Mouse (Mus musculus) T-helper 1 cell (primary cell): ENCODE data around the gene Nr6a1.

Source experiments
- in situ Hi-C: fragments of 300-600 bp; cut with MboI, MseI; formaldehyde crosslinking; loops from one replicate; pipeline ENCODE4 v1.15.1; 2025; ENCODE audit warnings: high pct_unique_total_duplicates

Nr6a1 gene

DNA sequence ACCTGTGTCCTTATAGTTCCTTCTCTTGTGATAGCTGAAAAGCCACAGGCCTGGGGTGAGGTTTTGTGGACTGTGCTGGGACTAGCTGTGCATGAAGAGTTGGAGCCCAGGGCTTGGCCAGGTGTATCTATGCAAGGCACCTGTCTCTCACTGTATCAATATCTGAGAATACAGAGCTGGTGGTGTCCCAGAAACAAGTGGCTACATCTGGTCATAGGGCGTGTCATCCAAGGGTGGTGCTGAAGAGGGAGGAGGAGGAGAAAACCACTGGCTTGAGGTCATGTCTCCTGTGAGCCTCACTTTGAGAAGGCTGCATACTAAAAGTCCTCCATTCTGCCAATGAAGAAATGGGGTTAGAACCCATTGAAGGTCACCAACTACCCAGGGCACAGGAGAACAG is 10.5 kb upstream of the Nr6a1 start:
- in situ Hi-C loops, result loop anchor here (10.0 to 25.0 kb wide), 2 partner anchors 127 to 1501 kb away; partner anchors contain the start of genes Golga1, Rabgap1, Zbtb26 and Zbtb6

DNA sequence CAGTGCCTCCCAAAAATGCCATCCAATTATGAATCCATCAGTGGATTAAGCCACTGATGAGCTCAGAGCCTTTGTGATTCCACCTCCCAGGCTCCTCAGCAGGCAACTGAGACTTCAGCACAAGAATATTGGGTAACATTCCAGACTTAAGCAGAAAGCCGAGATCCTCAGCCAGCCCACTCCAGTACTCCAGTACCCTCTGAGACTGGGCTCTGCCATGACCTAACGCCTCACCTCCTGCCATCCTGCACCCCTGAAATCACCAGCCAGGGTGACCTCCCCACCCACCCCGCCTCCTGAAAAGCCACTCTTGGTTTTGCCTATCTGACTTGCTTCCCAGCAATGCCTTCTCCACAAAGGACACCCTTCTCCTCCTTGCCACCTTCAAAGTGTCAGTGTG is 9.9 kb upstream of the Nr6a1 start:
- in situ Hi-C loops, result loop anchor here (10.0 to 25.0 kb wide), 2 partner anchors 127 to 1500 kb away; partner anchors contain the start of genes Golga1, Rabgap1, Zbtb26 and Zbtb6

DNA sequence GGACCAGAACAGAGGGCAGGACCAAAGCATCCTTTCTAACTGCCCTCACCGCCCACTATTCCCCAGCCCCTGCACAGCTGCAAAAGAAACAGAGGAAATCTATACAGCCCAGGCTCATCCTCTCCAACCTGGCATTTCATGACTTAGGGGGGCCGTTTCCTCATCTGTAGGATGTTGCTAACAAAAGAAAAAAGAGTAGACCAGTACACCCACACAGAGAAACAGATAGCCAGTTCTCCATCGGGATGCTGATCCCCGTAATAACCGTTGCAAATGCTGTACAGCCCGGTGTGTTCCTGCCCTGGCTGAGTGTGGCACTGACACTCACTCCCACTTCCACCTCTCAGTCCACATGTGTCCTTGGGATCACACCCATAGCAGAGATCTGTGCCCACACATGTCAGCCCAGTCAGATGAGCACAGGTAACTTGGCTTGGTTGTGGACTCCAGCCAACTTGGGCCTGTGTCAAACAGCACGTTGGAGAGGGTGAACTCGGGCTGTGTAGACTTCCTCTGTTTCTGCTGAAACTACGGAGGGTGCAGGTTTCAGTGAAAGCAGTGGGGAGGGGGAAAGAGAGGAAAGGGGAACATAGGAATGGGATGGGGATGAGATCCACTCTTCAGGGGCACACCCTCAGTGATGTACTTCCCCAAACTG is 9.4 kb upstream of the Nr6a1 start:
- in situ Hi-C loops, result loop anchor here (10.0 to 25.0 kb wide), 2 partner anchors 128 to 1500 kb away; partner anchors contain the start of genes Golga1, Rabgap1, Zbtb26 and Zbtb6

DNA sequence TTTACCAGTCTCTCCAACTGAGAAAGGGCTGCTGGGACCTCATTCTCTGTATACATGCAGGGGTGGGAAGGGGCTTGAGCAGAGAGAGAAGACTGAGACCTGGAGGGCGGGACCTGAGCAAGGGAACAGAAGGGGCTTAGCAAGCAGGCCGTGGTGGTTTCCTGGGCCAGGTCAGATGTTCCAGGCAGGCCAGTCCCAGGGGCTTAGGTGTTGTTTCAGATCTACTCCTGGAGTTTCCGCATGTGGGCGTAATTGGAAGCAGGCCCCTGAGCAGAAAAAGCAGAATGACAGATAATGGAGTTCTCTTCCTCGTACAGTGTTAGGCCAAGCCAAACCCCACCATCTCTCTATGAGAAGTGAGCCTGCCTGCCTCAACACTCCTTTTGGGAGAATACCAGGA is 7.4 kb upstream of the Nr6a1 start:
- in situ Hi-C loops, result loop anchor here (5.0 to 25.0 kb wide), 3 partner anchors 62 to 1498 kb away; partner anchors contain the start of genes Golga1, Rabgap1, Wdr38 and Zbtb26

DNA sequence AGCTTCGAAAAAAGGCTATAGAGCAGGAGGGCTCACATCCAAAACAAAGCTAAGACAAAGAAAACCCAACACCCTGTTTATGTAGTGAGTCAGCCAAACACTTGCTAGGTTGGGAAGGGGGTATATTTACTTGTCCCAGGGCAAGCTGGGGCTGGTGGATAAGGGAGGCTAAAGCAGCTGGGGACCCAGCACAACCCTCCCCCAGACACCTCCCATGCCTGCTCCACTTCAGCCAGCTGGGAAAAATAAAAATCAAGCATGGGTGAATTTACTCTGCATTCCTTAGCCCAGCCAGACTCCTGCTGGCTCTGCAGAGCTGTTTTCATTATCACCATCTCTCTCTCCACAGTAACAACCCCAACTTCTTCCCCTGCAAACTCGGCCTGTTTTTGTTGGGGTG is 6.4 kb upstream of the Nr6a1 start:
- in situ Hi-C loops, result loop anchor here (5.0 to 25.0 kb wide), 3 partner anchors 63 to 1497 kb away; partner anchors contain the start of genes Golga1, Rabgap1, Wdr38 and Zbtb26

DNA sequence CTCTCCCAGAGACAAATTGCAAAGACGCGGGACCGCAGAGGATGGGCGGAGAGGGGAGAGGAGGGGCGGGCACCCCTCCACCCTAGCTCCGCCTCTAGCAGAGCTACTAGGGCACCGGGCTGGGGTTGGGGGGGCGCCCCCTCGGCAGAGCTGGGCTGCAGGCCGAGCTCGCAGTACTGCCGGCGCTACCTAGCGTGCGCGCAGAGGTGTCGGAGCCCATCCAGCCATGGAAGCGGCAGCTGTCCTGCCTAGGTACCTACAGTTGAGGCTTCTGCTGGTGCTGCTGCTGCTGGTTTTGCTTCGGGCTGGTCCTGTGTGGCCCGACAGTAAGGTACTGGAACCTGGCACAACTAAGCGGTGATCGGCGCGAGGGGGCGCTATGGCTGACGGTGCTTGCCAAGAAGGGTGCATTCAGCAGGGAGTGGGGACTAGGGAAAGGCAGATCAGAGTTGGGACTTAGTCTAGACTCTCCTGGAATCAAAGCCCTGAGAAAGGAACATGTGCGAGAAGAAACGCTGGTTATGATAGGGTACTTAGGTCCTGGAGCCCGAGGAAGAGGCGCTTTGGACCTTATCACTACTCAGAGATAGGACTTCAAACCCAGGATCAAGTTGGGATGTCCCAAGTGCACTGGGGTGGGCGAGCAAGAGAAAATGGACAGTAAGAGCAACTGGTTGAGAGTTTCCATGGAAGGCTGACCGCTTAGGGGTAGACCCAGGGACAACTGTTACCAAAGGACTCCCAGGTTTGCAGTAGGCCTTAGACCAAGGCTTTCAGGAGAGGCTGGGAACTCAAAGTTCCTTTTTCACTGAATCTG is 4.6 kb upstream of the Nr6a1 start, which contains the start of gene Olfml2a:
Olfml2a (plus strand) TSS at position 128 of the 817 bp plus-strand sequence.
- in situ Hi-C loops, result loop anchor here (5.0 to 25.0 kb wide), 3 partner anchors 65 to 1495 kb away; partner anchors contain the start of genes Golga1, Rabgap1, Wdr38 and Zbtb26

DNA sequence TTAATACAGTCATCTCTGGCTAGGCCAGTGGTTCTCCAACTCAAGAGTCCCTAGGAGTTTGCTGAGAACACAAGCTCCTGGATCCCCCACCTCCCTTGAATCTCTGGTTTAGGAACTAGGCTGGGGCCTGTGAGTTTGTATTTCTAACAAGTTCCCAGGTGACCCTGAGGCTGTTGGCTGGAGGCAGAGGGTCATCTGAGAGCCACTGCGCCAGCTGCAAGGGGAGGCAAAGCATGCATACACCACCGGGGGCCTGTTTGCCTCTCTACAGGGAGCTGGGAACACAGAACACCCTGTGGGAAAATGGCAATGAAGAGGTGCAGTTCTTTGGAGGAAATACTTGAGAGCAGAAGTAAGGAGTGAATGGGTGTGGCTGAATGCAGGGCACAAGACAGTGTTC is 2.8 kb upstream of the Nr6a1 start:
- in situ Hi-C loops, result loop anchor here (5.0 to 25.0 kb wide), 3 partner anchors 67 to 1493 kb away; partner anchors contain the start of genes Golga1, Rabgap1, Wdr38 and Zbtb26

DNA sequence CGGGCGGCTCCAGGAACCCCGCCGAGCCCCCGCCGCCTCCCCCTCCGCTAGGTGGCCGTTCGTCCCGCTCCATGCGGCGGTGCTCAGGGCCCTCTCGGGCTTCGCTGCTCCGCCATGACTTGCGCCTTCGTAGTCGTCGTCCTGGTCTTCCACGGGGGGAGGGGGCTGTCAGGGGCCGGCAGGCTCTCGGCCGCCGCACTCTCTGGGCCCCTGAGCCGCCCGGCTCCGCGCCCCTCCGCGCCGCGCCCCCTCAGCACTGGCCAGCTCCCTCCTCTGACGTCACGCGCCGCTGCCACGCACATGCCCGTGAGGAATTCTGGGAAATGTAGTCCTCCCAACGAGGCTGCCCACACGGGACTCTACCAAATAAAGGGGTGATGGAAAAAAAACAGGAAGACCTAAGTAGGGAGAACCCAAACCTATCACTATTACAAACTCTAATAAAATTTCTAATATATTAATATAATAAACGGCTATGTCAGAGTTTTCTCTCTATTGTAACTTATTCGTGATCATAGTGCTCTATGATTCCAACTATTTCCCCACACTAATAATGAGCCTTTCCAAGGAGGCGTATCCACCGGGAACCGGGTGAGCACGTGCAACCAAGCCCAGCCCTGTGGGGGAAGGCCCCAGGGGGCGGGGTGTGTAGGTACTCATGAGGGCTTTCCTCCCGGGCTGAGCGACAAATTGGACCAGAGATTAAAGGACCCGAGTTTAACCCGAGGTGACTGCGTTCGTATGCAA is 1.2 kb downstream of the Nr6a1 start:
- in situ Hi-C loops, result loop anchor here (25.0 kb wide), 1 partner anchor 1489 kb away; the partner anchor contains the start of genes Rabgap1, Zbtb26 and Zbtb6

DNA sequence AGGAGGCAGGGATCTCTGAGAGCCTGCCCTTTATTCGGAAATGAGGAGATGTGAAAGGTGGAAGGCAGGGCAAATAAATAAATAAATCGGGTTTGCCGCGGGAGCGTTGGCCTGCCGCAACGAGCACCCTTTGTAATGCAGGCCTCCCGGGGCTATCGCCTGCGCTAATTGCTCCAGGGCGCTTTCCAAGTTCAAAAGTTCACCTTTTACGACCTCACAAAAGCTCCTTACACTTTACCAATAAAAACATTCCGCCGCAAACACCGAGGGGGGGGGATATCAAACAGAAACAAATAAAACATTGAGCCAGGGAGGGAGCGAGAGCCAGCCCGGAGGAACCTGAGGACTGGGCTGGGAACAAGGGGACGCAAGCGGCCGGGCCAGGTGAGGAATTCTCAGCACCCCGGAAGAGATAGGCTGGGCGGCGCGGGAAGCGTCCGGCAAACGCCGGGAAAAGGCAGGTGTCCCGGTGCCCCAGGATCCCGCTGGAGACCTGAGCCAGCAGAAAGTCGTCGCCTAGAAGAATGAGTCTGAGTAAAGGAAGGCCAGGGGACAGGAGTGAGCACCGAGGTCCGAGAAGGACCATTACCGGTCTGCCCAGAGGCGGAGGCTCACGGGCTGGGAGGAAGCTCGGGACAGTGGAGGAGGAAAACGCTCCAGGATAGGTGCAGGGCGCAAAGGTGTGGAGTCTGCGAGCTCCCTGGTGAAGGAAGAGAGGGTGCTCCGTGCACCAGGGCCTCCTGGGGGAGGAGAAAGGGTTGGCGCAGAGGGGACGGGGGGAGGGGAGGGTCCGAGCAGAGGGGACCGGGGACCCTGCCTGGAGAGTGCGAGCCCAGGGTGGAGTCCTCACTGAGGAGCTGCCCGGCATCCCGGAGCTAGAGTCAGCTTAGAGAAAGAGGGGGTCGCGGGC is 2.1 kb downstream of the Nr6a1 start:
- in situ Hi-C loops, result loop anchor here (25.0 kb wide), 1 partner anchor 1488 kb away; the partner anchor contains the start of genes Rabgap1, Zbtb26 and Zbtb6

DNA sequence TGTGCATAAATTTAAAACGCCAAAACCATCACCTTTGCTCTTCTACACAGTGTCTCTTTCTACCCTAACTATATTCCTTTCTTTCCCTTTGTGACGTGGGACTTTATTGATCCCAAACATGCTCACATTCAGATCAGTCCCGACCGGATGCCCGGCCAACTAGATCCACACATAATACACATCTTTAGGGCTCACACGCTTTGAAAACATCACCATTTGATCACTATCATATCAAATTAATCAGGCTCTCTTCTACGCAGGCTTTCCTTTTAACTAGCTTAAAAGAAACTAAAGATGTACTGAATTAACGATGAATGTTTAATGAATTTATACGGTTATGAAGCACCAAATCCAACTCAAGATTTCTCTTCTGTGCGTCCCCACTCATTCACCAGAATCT is 2.9 kb downstream of the Nr6a1 start:
- in situ Hi-C loops, result no loop called here

DNA sequence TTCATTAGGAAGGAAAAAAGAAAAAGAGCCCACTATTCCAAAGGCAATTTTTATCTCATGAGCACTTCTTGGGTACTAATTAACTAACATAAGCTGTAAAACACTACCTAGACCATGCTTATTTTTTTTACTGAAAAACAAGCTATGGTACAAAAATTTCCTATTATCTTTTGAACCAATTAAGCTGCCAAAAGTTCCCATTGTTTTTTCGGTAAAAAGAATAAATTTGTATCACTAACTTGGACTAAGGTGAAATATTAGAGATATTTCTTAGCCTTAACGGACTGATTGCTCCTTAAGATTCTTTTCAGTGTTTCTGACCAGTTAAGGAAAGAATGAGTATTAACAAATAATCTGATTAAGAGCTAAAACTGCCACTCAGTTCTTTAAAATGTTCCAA is 3.6 kb downstream of the Nr6a1 start:
- in situ Hi-C loops, result no loop called here

DNA sequence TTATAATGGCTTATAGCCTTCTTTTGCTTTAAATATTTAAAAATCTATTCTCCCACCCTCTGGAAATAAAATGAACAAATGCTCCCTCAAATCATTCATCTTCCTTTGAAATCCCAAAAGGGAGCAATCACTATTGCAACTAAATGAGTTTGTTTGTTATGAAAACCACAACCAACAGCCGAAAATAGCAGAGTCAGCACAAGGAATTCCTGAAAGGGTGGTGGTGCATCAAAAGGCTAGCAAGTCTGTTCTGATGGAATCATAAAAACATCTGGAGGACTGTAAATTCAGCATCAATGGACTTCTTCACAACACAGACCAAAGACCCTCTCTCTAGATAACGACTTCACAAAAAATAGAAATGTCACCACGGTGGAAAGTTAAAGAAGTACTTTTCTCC is 4.0 kb downstream of the Nr6a1 start:
- in situ Hi-C loops, result no loop called here

DNA sequence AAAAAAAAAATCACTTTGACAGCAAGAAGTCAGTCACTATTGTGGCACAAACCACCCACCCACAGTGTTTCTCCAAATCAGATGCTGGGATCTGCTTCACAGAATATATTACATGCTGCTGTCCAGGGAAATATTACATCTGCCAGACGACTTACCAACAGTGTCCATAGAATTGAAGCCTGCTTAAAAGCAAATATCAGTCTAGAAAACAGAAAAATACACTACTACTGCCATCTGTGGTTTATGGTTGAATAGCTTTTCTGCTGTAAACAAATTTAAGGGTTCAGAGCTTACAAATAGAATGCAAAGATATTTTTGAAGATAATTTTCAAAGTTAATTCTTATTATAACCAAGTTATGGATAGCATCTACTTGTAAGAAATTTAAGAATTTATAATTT is 6.1 kb downstream of the Nr6a1 start:
- in situ Hi-C loops, result no loop called here

DNA sequence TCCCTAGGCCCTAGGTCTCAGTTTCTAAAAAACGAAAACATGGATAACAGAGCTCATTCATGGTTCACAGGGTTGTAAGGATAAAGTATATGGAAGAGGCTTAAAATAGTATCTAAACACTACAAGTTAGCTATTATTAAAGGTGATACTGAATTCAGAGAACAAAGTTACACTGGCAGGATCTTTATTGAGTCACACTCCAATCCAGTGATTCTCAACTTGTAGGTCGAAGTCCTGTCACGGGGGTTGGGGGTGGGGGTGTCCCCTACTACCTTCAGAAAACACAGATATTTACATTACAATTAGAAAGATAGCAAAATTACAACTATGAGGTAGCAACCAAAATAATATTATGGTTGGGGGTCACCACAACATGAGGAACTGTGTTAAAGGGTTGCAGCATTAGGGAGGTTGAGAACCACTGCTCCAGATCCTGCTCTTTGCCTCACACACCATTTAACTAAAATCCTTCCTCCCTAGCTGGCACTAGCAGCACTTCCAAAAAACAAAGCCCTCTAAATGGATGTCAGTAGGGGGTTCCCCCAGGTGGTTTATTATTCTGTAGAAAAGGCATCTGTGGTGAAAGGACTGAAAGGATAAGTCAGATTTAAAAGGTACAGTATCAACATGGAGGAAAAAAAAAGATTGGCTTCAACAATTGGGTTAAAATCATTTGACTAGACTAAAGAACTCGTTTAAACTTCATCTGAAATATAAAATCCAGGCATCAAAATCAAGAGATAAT is 10.4 kb downstream of the Nr6a1 start:
- in situ Hi-C loops, result no loop called here

DNA sequence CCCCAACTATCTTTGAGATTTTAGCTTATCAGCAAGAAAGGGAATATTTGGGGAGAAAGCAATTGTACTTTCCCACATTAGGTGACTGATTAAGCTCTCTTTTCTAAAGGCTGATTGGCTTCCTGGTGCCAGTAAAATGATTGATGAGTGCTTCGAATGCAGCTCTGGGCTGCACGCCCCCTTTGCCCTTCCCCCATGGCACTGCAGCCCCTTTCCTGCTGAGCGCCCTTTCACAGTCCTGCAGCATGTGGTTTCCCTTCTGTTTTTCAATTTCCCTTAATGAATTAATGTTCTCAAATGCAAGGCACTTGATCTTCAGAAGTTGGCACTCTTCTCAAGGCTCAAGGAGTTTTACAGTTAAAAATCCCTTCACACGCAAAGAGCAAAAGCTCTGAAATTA is 12.5 kb downstream of the Nr6a1 start:
- in situ Hi-C loops, result no loop called here

DNA sequence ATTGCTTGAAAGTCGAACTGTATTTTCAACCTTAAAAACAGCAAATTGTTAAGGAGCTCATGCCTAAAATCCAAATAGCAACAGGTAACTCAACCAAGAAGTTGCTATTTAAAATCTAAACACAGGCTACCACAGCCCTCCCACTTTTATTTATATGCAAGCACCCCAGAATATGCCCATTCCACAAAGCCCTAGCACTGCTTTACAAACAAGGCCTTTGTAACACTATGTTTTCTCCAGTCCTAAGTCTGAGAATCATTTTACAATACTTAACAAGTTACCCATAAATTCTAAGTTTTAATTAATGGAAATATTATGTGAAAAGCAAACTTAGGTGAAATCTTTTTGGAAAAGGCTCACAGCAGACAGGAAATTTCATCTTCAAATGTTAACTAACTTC is 13.0 kb downstream of the Nr6a1 start:
- in situ Hi-C loops, result no loop called here

DNA sequence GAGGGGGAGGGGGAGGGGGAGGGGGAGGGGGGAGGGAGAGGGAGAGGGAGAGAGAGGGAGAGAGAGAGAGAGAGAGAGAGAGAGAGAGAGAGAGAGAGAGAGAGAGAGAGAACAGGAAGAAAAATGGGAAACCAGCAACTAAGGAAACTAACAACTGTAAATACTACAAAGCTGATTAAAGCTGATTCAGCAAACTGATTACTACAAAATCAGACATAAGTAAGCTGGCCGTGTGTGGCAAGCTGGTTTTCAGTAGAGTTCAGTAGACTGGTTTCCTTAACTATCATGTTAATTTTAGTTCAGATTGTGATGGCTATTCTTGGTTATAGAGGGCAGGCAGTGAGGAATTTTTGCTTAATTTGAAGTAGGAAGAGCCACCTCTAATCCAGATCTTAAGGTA is 18.9 kb downstream of the Nr6a1 start:
- in situ Hi-C loops, result no loop called here

DNA sequence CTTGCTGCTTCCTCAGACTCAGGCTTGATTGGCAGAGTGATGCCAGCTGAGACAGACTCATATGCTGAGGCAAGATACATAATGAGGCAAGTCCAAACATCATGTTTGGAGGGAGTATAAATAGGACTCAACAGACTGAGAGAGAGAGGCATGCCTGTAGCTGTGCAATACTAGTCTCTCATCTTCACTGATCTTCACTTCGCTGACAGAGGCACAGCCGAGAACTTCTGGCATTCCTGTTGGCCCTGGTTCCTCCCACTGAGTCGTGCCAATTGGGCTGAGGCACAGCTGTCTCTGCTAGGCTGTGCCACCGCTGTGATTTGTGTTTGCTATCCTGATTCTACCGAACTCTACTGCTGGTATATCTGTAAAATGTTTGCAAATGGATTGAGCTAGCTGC is 21.4 kb downstream of the Nr6a1 start:
- in situ Hi-C loops, result no loop called here

DNA sequence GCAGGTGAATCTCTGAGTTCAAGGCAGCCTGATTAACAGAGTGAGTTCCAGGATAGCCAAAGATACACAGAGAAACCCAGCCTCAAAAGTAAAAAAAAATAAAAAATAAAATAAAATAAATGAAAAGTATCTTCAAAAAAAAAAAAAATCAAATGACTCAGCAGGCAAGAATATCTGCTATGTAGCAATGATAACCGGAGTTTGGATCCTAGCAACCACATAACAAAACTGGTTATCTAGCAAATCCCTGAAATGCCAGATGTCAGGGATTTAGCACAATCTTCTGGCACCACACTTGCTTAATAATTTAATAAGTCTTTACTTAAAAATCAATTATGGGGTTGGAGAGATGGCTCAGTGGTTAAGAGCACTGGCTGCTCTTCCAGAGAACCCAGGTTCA is 23.2 kb downstream of the Nr6a1 start:
- in situ Hi-C loops, result no loop called here

DNA sequence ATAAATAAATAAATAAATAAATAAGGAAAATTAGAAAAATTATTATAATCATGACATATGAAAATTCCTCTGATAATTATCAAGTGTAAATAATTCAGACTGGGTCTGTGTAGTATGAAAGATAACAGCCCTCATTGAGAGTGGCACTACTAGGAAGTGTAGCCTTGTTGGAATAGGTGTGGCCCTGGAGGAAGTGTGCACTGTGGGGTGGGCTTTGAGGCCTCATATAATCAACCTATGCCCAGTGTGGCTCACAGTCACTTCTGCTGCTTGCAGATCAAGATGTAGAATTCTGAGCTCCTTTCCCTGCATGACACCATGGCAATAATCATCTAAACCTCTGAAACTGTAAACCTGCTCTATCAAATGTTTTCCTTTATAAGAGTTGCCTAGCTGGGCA is 24.6 kb downstream of the Nr6a1 start:
- in situ Hi-C loops, result no loop called here
